In genomic region chr5:125136296-125136995, GRCm38 (mm10) we compare ENCODE assay signal across 10 mouse cellular contexts. TPM values are rescaled to one million over a fixed set of nuclear protein-coding genes. Genes with fewer than 3 reads are reported as not detected.
DNase-seq lines count a peak whose midpoint lies in the region; ATAC-seq and TF ChIP-seq lines count a peak whose summit lies in the region.
"Had no signal": no experiment of that assay in that cellular context is flagged by ENCODE, and none has a peak within 500 bp of the region (broad histone marks: within the 10 kb centered on the region; RNA-seq: fewer than 3 reads in every experiment).

No protein-coding gene starts in this region.

- no peak overlapping the region for H3K4me2 ChIP-seq in kidney, embryonic 15.5 days
- H3K4me2 ChIP-seq in forebrain, postnatal 0 days (ENCODE audit: low read depth), result no peak overlapping the region
- H3K4me2 ChIP-seq in midbrain, embryonic 16.5 days (ENCODE audit: low read length), result no peak overlapping the region
- H3K4me2 ChIP-seq in liver, embryonic 12.5 days, result no peak overlapping the region

- ATAC-seq in kidney, embryonic 15.5 days (replicated peaks; ENCODE audit: low FRiP score), result no peak
- no peak for ATAC-seq in forebrain, postnatal 0 days
- no peak for ATAC-seq in midbrain, embryonic 16.5 days
- no peak for ATAC-seq in liver, embryonic 12.5 days
- ATAC-seq: Patski had no signal

- no peak overlapping the region for H3K4me3 ChIP-seq in kidney, embryonic 15.5 days (replicated peaks)
- no peak overlapping the region for H3K4me3 ChIP-seq in forebrain, postnatal 0 days (ENCODE audit: low read depth, low read length)
- no peak overlapping the region for H3K4me3 ChIP-seq in midbrain, embryonic 16.5 days (ENCODE audit: low read depth, low read length)
- no peak overlapping the region for H3K4me3 ChIP-seq in liver, embryonic 12.5 days

- H3K4me1 ChIP-seq in kidney, embryonic 15.5 days, result peaks cover 91% of the 10 kb centered on the region
- H3K4me1 ChIP-seq in forebrain, postnatal 0 days (ENCODE audit: insufficient read depth), result peaks cover 59% of the 10 kb centered on the region
- peaks cover 68% of the 10 kb centered on the region for H3K4me1 ChIP-seq in midbrain, embryonic 16.5 days (ENCODE audit: control insufficient read depth, insufficient read depth, low read length)
- peaks cover 75% of the 10 kb centered on the region for H3K4me1 ChIP-seq in liver, embryonic 12.5 days

- WGBS in kidney, embryonic 15.5 days, result 47% methylated on average over 5 of the region's 5 CpGs
- 69% methylated on average over 5 of the region's 5 CpGs for WGBS in forebrain, postnatal 0 days
- 67% methylated on average over 5 of the region's 5 CpGs for WGBS in midbrain, embryonic 16.5 days
- 64% methylated on average over 5 of the region's 5 CpGs for WGBS in liver, embryonic 12.5 days (ENCODE audit: insufficient replicate concordance)

- no peaks in the 10 kb centered on the region for H3K36me3 ChIP-seq in kidney, embryonic 15.5 days
- no peaks in the 10 kb centered on the region for H3K36me3 ChIP-seq in forebrain, postnatal 0 days (ENCODE audit: insufficient read depth)
- no peaks in the 10 kb centered on the region for H3K36me3 ChIP-seq in midbrain, embryonic 16.5 days (ENCODE audit: control insufficient read depth, insufficient read depth, low read length)
- no peaks in the 10 kb centered on the region for H3K36me3 ChIP-seq in liver, embryonic 12.5 days

- peak overlapping the region; percentile 18; the same call in 1 of the 2 replicates for H3K9ac ChIP-seq in kidney, embryonic 15.5 days
- H3K9ac ChIP-seq in forebrain, postnatal 0 days, result 0 out of 2 replicates have a peak overlapping the region, but pooled peaks have one; percentile 14
- H3K9ac ChIP-seq in midbrain, embryonic 16.5 days (ENCODE audit: low read depth, low read length), result 0 out of 2 replicates have a peak overlapping the region, but pooled peaks have one; percentile 6
- H3K9ac ChIP-seq in liver, embryonic 12.5 days, result no peak overlapping the region

- TF ChIP-seq CTCF in forebrain, postnatal 0 days (IDR thresholded peaks at IDR 0.05; ENCODE audit: low read depth), result no peak

- no peaks in the 10 kb centered on the region for H3K27me3 ChIP-seq in kidney, embryonic 15.5 days
- no peaks in the 10 kb centered on the region for H3K27me3 ChIP-seq in forebrain, postnatal 0 days (ENCODE audit: insufficient read depth, low read length)
- no peaks in the 10 kb centered on the region for H3K27me3 ChIP-seq in midbrain, embryonic 16.5 days (ENCODE audit: control insufficient read depth, insufficient read depth, low read depth, low read length)
- H3K27me3 ChIP-seq in liver, embryonic 12.5 days (replicated peaks), result no peaks in the 10 kb centered on the region
- H3K27me3 ChIP-seq: Patski had no signal

- H3K9me3 ChIP-seq in kidney, embryonic 15.5 days (replicated peaks), result no peaks in the 10 kb centered on the region
- H3K9me3 ChIP-seq in forebrain, postnatal 0 days (ENCODE audit: low read length), result no peaks in the 10 kb centered on the region
- no peaks in the 10 kb centered on the region for H3K9me3 ChIP-seq in midbrain, embryonic 16.5 days (replicated peaks; ENCODE audit: control insufficient read depth, low read length, poor library complexity, severe bottlenecking)
- no peaks in the 10 kb centered on the region for H3K9me3 ChIP-seq in liver, embryonic 12.5 days (replicated peaks)

- H3K27ac ChIP-seq in kidney, embryonic 15.5 days, result 0 out of 2 replicates have a peak overlapping the region, but pooled peaks have one; percentile 54
- H3K27ac ChIP-seq in forebrain, postnatal 0 days (ENCODE audit: low read depth, low read length), result no peak overlapping the region
- H3K27ac ChIP-seq in midbrain, embryonic 16.5 days (ENCODE audit: low read length), result peak overlapping the region; percentile 60; the same call in 1 of the 2 replicates
- no peak overlapping the region for H3K27ac ChIP-seq in liver, embryonic 12.5 days

- DNase-seq in adrenal gland, adult 2 months, result peak; percentile 62
- DNase-seq in adrenal gland, postnatal 4 days (ENCODE audit: low spot score in 2 of 2), result no peak
- DNase-seq in kidney, postnatal 25 days, result no peak
- DNase-seq in forebrain, postnatal 0 days, result no peak
- no peak for DNase-seq in thymus, postnatal 36 days
- DNase-seq: right cerebral cortex, postnatal 14 days had no signal

RNA-seq across cellular contexts. Expression of gene Ncor2, which starts 42.6 kb away (rescaled TPM):
- total RNA-seq in adrenal gland, adult 2 months (2021), result 100 to 1,000 TPM; 149 to 340 TPM
- 183 and 229 TPM in 2 replicates for polyA plus RNA-seq in adrenal gland, adult 2 months (2012; rRNA removed)
- 100 to 1,000 TPM; 240 to 243 TPM for total RNA-seq in adrenal gland, postnatal 4 days (2021)
- polyA plus RNA-seq in kidney, embryonic 15.5 days (2015; fragmentation: Nextera tagmentation; extraction: Ambion mirVana), result 27.5 and 28.8 TPM in 2 replicates
- total RNA-seq in forebrain, postnatal 0 days (2014; rRNA removed), result 12.7 and 13.4 TPM in 2 replicates
- polyA plus RNA-seq in forebrain, postnatal 0 days (2015; fragmentation: Nextera tagmentation; extraction: Ambion mirVana), result 11.6 and 16.8 TPM in 2 replicates
- 19.9 and 22.9 TPM in 2 replicates for polyA plus RNA-seq in midbrain, embryonic 16.5 days (2015; fragmentation: Nextera tagmentation; extraction: Ambion mirVana)
- 9.7 and 10.0 TPM in 2 replicates for polyA plus RNA-seq in liver, embryonic 12.5 days (2016; fragmentation: Nextera tagmentation; extraction: Ambion mirVana)

Comparison
In these comparisons a context has a peak if more than half of its experiments do, and no peak if none do; other contexts are left out.
1. H3K27ac ChIP-seq: peak in kidney, embryonic 15.5 days (single experiment) and midbrain, embryonic 16.5 days (single experiment); none in forebrain, postnatal 0 days (single experiment) and liver, embryonic 12.5 days (single experiment).